Mouse (Mus musculus) embryo, embryonic 10.5 days (tissue): ENCODE measurements at regions not wholly inside any gene's neighbourhood (a gene's known extent, or its start where the extent isn't known, plus 50 kb on each side); places are given as distances from the start of the nearest gene placed in this dataset.
"Not testable (repeated sequence)": the region's sequence is repeated elsewhere in the genome, so short reads cannot be mapped to it uniquely, and the experiment has no call there.

Experiments
- DNase-seq: peaks from one replicate; pipeline ENCODE4 v3.0.0-alpha.2; 2015; ENCODE audit warnings: low spot score

GRCm38 (mm10) chr4:10315144-10315543 lies 559.2 kb upstream of the 2610301B20Rik start:
- DNase-seq = no peak

GRCm38 (mm10) chr4:10315875-10316274 lies 558.4 kb upstream of the 2610301B20Rik start:
- DNase-seq = no peak

GRCm38 (mm10) chr4:10344147-10344546 lies 530.2 kb upstream of the 2610301B20Rik start:
- DNase-seq = no peak

DNA sequence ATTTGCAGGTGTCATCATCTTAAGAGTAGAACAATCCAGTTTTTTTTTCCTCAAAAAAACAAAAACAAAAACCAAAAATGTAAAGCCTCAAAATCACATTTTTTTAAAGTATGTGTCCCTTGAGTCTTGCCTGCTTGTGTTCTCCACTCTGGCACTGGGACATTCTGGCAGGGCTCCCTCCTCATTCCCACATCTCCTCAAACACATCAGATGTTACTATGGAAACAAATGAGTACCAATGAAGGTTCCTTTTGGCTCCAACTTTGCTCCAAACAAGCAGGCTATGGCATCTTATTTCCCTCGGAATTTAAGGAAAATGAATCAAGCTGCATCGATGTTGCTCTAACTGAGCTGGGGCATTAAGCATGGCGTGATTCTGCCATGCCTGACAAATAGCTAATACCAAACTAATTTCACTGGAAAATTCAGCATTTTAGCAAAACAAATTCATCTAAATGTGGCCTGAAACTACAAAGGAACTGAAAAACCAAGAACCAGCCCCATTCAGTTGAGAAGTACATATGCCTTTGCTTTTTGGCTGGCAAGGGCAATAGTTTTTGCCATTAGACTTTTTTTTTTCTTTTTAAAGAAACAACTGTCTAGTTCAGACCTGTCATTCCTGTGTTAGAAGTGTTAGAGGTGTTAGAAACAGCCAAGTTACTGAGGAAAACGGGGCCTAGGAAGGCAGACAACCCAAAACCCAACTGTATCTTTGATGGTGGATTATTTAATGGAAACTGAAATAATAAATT lies 522.2 kb upstream of the 2610301B20Rik start:
- no peak for DNase-seq

DNA sequence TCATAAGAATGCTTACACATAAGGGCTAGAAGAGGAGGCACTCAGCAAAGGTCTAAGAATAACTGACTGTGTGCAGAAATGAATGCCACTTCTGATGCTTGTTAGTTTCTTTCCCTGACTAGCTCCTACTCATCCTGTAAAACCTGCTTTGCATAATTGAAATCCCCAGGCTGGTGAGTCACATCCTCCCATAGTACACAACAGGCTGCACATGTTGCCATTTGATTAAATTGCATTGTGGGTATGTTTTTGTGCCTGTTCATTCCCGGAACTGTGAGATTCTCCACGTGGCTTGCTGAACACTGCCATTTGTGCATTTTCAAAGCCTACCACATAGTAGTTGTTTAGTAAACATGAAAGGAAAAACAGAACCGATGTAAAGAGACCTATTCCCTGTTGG lies 516.7 kb upstream of the 2610301B20Rik start:
- no peak for DNase-seq

GRCm38 (mm10) chr4:10389790-10390189 lies 484.5 kb upstream of the 2610301B20Rik start:
- DNase-seq = no peak

DNA sequence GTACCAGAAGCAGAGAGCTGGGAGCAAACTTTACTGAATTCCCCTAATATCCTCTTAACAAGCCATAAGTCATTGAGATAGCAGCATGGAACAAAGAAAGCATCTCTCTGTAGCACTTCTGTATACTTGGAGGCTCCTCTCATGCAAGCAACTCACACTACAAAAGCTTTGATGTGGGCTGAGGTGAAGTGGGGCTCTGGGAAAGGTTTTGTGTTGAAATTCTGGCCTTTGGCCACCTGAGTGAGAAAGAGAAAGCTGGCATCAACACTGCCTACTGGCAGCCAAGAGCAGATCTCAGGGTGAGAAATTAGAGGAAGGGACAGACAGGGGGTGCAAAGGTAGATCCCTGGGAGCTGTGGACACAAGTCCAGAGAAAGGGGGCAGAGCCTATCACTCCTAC lies 477.0 kb upstream of the 2610301B20Rik start:
- no peak for DNase-seq

- no peak for DNase-seq
Observed at GRCm38 (mm10) chr4:10398075-10398474, 476.2 kb upstream of the 2610301B20Rik start.

- DNase-seq = no peak
Observed at GRCm38 (mm10) chr4:10399649-10400048, 474.6 kb upstream of the 2610301B20Rik start.

GRCm38 (mm10) chr4:10402928-10403327 lies 471.4 kb upstream of the 2610301B20Rik start:
- DNase-seq = no peak

GRCm38 (mm10) chr4:10404438-10404837 lies 469.9 kb upstream of the 2610301B20Rik start:
- no peak for DNase-seq

DNA sequence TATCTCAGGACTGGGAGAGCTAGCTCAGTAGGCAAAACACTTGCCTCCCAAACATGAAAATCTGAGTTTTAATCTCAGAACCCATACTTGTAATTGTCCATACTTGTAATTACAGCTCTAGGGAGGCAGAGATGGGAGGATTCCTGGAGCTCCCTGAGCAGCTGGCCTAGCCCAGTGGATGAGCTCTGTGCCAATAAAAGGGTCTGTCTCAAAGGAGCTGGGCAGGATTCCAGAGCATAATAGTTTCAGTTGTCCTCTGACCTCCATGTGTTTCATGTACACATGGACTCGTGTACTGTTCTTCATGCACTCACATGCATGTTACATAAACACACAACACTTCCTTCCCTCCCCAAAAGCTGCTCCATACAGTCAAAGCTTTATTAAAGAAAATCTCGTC lies 469.2 kb upstream of the 2610301B20Rik start:
- DNase-seq = no peak

- DNase-seq = no peak
Observed at GRCm38 (mm10) chr4:10414274-10414673, 460.0 kb upstream of the 2610301B20Rik start.

DNA sequence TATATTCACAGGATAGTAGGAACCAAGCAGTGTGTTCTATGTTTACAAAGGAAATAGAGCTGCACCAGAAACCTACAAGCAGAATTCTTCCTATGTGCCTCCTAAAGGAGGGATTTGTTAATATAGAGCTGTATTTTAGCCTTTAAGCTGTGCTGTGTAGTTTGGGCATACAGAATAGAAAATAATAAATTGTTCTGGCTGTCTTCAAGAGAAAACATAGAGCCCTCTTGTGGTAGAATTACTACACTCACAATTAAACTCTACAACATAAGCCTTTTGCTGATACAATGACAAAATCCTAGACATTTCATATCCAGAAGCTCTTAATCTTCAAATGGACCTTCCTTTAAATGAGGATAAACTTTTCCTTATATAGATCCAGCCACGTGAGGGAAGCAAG lies 452.9 kb upstream of the 2610301B20Rik start:
- no peak for DNase-seq

DNA sequence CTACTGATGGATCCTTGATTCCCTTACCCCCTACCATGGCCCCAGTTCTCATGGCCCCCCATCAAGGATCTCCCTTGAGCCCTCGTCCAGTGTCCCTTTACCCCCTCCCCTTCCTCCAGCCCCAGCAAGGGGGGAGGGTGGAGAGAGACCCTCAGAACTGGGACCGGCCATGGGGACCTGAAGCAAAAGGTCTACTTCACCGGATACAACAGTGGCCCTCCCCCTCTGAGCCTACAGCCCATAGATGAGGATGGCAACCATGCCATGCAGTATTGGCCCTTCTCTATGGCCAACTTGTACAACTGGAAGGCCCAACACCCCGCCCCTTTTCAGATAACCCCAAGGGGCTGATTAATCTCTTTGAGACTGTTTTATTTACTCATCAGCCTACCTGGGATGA lies 439.9 kb upstream of the 2610301B20Rik start:
- DNase-seq = no peak

DNA sequence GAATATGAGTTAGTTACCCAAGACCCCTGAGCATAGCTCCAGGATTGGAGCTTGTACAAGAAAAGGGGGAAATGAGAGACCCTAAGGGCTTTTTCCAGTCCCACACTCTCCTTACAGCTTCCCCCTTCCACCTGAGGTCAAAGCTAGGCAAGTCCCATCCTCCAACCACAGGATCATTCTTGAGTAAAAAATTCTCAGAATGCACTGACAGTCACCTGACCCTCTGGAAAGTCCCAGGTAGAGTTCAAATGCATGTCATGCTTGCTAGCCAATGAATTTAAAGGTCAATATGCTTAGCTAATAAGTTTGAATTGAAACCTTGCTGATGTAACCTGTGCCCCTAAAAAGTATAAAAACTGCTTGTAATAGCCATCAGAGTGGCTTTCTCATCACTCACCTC lies 434.4 kb upstream of the 2610301B20Rik start:
- not testable (repeated sequence) for DNase-seq

DNA sequence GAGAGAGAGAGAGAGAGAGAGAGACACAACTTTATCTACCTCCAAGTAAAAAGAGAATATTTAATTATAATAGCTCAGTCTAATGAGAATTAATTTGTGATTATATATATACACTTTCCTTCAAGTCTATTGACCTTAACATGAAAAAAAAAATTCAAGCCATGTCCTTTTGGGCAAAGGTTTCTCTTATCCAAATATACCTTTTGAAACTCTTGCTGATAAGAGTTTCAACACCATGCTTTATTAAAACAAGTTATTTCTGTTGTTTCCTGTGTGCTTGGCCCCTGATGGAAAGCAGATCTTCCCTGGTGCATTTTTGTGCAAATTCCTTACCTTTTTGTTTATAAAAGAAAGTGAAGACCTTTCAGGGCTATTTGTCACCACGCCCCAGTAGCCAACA lies 414.7 kb upstream of the 2610301B20Rik start:
- no peak for DNase-seq

- DNase-seq = no peak
Observed at GRCm38 (mm10) chr4:10480936-10481335, 393.4 kb upstream of the 2610301B20Rik start.

DNA sequence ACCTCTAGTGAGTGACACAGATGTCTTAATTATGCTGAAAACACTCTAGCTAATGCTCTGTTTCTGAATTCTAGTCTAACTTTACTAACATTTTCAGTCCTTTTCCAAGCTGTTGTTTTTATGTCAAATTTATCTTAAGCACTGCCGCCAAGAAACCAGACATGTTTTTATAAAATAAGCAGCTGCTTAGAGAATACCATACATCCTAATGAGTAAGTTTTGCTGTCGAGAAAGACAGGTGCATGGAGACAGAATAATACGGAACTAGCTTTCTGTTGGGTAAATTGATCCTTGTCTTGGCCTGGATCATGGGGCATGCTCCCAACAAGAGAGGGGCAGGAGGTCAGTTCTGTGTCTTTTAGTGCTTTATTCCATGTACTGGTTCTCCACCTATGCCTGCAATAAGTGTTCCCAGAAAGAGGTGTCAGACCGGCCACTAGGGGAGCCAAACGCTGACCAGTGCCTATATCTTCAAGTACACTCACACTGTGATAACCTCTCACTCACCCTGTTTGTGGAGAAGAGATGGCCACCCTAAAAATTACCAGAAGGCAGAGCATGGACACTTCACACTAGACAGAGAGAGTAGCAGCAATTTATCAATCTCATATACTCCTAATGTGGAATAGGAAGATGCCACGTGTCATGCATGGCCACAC lies 366.0 kb upstream of the 2610301B20Rik start:
- DNase-seq = peak; percentile 36

DNA sequence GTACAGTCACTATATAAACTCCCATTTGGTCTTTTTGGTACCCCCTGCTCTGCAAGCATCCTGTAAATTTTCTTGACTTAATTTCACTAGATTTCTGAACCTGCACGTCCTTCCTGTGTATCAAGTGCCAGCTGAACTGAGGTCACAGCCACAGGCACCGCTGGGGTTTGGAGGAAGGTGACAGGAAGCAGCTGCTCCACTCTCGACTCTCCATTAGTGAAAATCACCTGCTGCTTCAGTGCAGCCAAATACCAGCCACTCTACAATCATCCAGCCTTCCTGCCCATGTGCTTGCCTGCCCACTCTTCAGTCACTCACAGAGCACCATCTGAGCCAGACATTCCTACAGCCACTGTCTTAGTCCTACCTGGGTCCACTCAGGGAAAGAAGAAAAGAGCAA lies 364.3 kb upstream of the 2610301B20Rik start:
- no peak for DNase-seq

- peak; percentile 1 for DNase-seq
Observed at GRCm38 (mm10) chr4:10550711-10551305, 323.5 kb upstream of the 2610301B20Rik start.

DNA sequence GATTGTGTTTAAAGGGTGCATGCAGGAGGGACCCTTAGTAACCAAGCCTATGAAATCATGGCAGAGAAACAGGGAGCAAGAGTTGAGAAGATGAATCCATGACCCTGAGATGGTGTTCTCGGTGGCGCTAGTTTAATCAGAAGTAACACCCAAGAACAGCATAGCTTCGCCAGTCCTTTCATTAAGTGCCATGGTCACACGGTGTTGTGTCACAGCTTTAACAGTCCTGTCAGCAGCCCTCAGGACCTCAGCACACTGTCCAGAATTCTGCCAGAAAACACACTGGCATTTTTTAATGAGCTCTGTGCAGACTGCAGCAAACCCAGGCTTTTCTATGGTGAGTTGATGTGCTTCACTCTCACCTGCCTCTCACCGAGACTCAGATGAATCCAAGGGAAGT lies 320.6 kb upstream of the 2610301B20Rik start:
- DNase-seq = no peak

DNA sequence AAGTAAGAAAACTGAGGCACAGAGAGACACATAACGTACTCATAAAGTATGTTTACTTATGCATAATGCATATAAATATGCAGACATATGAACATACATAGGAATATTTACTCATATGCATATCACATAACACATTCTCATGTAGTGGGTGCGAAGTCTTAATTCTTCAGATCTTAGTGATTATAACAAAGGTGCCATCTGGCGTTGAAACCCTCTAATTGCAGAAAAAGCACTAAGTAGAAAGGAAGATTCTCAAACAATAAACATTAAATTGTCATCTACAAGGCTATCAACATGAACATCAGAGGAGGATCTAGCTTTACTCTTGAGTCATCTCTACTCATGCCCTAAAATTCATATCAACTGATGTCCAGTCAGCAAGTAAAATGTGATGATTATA lies 314.2 kb upstream of the 2610301B20Rik start:
- no peak for DNase-seq
